Mouse (Mus musculus) heart, adult 18-20 months (tissue): Measurements from ENCODE around the gene Gcn1l1. TPM values are rescaled to one million over a fixed set of nuclear protein-coding genes. Genes with fewer than 3 reads are reported as not detected.

Experiments
- DNase-seq, 2 experiments: peaks; one replicate each; pipeline ENCODE4 v3.0.0; 2021 to 2022; ENCODE audit warnings: mixed read lengths in 1 of 2
- microRNA-seq, 2 experiments: library from miRNA; unstranded; fragments of <30 nt; microRNA quantifications; one replicate each; pipeline ENCODE4 v1.2.0; 2022
- total RNA-seq, 2 experiments: library from RNA; stranded (reverse); gene quantifications; 2 replicates each; pipeline ENCODE4 v1.2.3; 2021

Gcn1l1 gene
- total RNA-seq, 2 experiments from 2014 or later, result 39.1 to 41.5 TPM

GRCm38 (mm10) chr5:115656677-115657076, 91.6 kb downstream of the Gcn1l1 start:
- DNase-seq, result no peak

- DNase-seq, result no peak
Observed at GRCm38 (mm10) chr5:115657234-115657633, 92.2 kb downstream of the Gcn1l1 start.

DNA sequence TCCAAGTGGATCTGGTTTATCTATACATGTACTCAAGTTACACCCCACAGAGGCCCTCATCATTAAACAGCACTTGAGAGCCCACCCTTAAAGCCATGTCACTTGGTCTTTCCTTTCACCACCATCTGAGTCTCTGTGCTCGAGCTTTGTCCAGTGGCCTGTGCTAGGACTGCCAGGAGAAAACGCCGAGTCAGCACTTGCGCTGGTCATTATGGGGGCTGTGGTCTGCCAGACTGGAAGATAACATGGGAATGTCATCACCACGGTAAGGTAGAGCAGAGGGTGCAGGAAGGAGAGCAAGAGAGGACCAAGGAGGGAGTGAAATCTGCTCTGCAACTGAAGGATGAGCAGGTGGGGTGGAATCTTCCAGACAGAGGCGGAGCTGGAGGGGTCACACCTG, 93.3 kb downstream of the Gcn1l1 start:
- DNase-seq, result no peak

GRCm38 (mm10) chr5:115662658-115663057, 97.6 kb downstream of the Gcn1l1 start:
- no peak for DNase-seq

DNA sequence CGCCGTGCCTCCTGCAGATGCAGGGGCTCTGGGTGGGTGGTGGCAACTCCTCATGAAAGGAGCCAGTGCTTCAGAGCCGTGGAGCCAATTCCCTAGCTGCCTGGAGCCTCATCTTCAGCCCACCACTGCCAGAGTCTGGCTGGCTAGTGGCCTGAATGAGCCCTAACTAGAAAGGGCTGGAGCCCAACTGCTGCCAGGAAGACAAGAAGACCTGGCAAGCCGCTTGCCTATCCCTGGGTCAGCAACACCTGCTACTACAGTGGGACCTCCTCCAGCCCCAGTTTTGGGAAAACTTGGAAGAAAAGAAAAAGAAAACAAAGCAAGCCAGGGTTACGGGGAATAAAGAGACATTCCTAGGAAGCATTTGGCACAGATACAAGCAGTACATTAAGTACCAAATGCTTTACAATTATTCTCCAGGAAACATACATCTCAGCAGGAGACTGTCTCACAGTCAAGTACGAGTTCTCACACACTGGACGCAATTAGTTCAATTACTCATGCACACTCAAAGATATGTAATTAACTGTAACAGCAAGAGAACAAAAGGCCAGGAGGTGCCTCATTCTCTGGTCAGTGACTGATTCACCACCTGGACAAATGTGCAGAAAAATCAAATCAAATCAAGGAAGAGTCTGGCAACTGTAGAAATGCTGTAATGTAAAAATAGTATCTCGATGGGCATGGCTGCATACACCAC, 101.5 kb downstream of the Gcn1l1 start:
- DNase-seq, result no peak

DNA sequence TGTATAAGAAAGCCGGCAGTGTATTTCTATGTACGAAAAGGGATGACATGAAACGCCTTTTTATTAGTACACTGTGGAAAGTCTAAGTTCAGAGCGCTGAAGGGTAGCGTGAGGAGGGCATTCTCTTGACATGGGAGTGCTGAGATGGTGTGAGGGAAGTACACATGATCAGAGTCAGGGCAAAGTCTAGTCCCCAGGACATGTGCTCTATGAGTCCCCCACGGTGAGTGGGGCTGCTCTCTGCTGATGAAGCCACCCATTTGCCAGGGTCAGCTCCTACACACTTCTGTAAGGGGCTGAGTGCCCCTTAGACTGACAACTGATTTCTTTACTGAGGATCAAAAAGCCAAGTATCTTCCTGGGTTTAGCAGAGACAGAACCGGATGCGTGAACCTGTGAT, 102.2 kb downstream of the Gcn1l1 start:
- no peak for DNase-seq

DNA sequence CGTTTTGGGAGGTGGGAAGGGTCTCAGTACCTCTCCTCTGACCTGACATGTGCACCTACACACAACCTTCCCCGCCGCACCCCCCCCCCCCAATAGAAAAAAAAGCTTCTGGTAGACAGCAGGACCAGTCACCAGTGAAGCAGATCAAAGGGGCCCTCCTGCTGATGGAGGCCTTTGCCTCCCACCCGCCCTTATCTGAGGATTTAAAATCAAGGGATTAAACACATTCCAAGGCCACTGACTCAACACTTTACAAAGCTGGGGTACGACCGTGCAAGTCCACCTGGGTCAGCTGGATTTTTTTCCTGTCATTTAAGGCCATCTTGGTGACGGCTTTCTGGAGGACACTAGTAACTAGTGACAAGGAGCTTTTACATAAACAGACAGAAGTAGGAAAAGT, 102.8 kb downstream of the Gcn1l1 start:
- DNase-seq, result no peak

DNA sequence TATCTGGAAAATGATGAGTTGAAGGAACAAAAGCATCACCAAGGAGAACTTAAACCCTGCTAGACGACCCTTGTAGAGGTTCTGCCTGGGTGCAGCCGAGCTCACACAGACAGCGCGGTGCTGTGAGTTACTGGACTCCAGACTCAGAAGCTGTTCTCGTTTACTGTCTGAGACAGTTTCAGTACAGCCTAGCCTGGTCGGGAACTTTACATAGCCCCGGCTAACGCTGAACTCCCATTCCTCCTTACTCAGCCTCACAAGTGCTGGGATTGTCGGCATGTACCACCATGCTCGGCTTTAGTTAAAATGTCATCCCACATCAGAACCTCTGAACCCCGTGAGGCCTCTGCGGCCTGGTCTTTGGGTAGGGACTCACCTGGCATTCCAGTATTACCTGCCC, 103.9 kb downstream of the Gcn1l1 start:
- DNase-seq, result no peak

DNA sequence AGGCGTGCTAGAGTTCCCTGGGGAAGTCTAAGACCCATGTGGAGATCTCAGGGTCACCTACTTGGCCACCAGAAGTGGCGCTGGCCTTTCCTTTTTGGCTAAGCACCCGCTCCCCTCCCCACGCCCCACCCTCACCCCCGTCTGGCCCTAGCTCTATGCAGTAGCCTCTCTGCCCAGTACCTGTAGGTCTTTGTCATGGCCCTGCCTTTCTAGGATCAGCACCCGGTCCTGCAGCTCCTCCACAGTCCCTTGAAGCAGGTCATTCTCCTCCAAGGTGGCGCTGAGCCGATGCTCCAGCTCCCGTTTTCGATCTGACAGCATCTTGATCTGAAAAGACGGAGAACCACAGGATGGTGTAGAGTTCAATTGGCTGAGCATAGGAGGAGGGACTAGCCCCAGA, 104.9 kb downstream of the Gcn1l1 start:
- DNase-seq, result no peak

DNA sequence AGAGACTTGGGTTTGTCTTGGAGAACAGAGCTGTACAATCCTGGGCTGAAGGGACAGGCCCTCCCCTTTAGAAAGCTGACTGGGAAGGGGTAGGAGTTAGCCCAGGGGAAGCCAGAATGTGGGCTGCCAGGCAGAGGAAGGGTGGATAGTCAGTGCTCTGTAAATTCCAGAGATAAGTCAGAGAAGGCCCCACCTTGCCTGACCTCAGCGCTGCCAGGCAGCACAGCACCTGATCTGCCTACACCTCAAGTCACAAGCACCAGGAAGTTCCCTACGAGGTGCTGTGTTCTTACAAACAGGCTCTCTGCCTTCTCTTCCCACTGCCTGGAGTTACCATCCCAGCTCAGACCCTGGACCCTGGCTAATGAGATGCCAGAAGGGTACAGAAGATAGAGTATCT, 105.4 kb downstream of the Gcn1l1 start:
- DNase-seq, result no peak

GRCm38 (mm10) chr5:115671846-115672245, 106.8 kb downstream of the Gcn1l1 start:
- no peak for DNase-seq

Small RNAs within 50 kb of the gene (microRNA-seq; reads per million reads assigned to microRNA genes)
- gene Mir7029 (0 reads per million in 2 experiments), gene Mir7030 (0 reads per million in 2 experiments)

Other genes with a start within 250 kb of the Gcn1l1 start
- 10 to 100 TPM; 18.2 to 19.2 TPM for gene Srsf9, start 238.1 kb upstream of the Gcn1l1 start, total RNA-seq
- 10 to 100 TPM; 17.2 to 18.0 TPM for gene Gatc, start 224.1 kb upstream of the Gcn1l1 start, total RNA-seq
- 10 to 100 TPM; 26.9 to 28.4 TPM for gene Triap1, start 224.0 kb upstream of the Gcn1l1 start, total RNA-seq
- 100 to 1,000 TPM; 273 to 280 TPM for gene Cox6a1, start 216.3 kb upstream of the Gcn1l1 start, total RNA-seq
- under 1 TPM; 0.40 to 0.67 TPM for gene Msi1, start 135.7 kb upstream of the Gcn1l1 start, total RNA-seq
- not detected for gene Pla2g1b, start 99.0 kb upstream of the Gcn1l1 start, total RNA-seq
- gene Sirt4, start 80.5 kb upstream of the Gcn1l1 start, total RNA-seq, result 10 to 100 TPM; 13.6 to 19.5 TPM
- 10 to 100 TPM; 34.0 to 35.1 TPM for gene Pxn, start 58.6 kb upstream of the Gcn1l1 start, total RNA-seq
- gene Rplp0, start 5.8 kb upstream of the Gcn1l1 start, total RNA-seq, result 100 to 1,000 TPM; 624 to 648 TPM
- 10 to 100 TPM; 45.7 to 46.6 TPM for gene Rab35, start 66.7 kb downstream of the Gcn1l1 start, total RNA-seq
- 1 to 10 TPM; 8.0 to 8.3 TPM for gene Bicdl1, start 166.4 kb downstream of the Gcn1l1 start, total RNA-seq